Mouse (Mus musculus) urinary bladder, postnatal 4 days (tissue): ENCODE data around the gene Rap2b.

Source experiments
- DNase-seq, 2 experiments: peaks; one replicate each; pipeline ENCODE4 v3.0.0; 2021 to 2022; ENCODE audit warnings: low spot score in 2 of 2

Rap2b gene

GRCm38 (mm10) chr3:61376001-61376400 is 14.6 kb downstream of the Rap2b start:
- no peak for DNase-seq

GRCm38 (mm10) chr3:61386368-61386767 is 24.9 kb downstream of the Rap2b start:
- DNase-seq: no peak

- no peak for DNase-seq
Observed at GRCm38 (mm10) chr3:61391564-61391963, 30.1 kb downstream of the Rap2b start.

- DNase-seq: no peak
Observed at GRCm38 (mm10) chr3:61392881-61393280, 31.4 kb downstream of the Rap2b start.

- no peak for DNase-seq
Observed at GRCm38 (mm10) chr3:61393520-61393919, 32.1 kb downstream of the Rap2b start.

- DNase-seq: no peak
Observed at GRCm38 (mm10) chr3:61395382-61395781, 33.9 kb downstream of the Rap2b start.

- DNase-seq: no peak
Observed at GRCm38 (mm10) chr3:61396728-61397127, 35.3 kb downstream of the Rap2b start.

- DNase-seq: no peak
Observed at GRCm38 (mm10) chr3:61400823-61401387, 39.5 kb downstream of the Rap2b start.

GRCm38 (mm10) chr3:61406921-61407320 is 45.5 kb downstream of the Rap2b start:
- no peak for DNase-seq

GRCm38 (mm10) chr3:61409683-61410082 is 48.2 kb downstream of the Rap2b start:
- DNase-seq: no peak

GRCm38 (mm10) chr3:61415883-61416282 is 54.4 kb downstream of the Rap2b start:
- no peak for DNase-seq
